Mouse (Mus musculus): ENCODE measurements at regions not wholly inside any gene's neighbourhood (a gene's known extent, or its start where the extent isn't known, plus 50 kb on each side); places are given as distances from the start of the nearest gene placed in this dataset.
A peak's percentile ranks its signal among the peaks of the same experiment; 100 is the strongest.

DNA sequence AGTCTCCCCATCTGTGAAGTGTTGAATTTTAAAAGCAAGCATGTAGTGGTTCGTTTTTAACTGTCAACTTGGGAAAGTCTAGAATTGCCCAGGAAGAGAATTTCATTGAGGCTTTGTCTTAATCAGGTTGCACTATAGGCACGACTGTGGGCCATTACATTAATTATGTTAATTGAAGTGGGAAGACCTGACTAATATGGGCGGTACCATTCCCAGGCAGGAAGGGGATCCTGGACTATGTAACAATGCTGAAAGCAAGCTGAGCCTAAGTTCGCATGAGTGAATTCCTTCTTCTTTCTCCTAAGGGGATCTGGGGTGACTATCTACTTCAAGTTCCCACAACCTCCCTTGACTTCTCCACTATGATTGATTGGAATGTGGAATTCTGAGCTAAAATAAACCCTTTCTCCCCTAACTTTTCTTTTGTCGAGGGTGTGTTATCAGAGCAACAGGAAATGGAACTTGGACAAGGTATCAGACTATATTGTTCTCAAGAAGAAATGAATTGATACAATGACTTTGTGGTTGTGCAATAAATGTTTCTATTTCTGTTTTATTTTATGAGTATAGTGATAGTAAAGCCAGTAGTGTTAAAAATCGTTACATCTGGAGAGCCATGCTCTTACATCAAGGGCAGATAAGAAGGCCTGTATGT, 285.2 kb upstream of the Adgrl2 start:
- no peak for DNase-seq (ENCODE audit: low spot score)

DNA sequence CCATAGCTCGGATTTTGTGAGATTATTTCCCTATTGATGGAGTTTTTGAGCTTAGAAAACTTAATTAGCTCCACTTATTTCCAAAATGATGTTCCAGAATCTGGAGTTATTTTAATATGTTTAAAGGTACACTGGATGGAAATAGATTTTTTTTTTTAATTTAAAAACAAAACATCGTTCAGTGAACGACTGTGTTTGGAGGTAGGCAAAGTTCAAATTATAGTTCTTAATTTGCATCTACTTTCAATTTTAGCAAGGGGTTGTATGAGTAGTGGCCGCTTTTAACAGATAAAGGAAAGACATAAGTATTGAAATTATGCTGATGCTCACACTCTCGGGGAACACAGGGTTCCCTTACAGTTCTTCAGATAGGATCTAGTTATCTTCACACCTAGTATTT, 284.6 kb upstream of the Adgrl2 start:
- DNase-seq (ENCODE audit: low spot score), result no peak

DNA sequence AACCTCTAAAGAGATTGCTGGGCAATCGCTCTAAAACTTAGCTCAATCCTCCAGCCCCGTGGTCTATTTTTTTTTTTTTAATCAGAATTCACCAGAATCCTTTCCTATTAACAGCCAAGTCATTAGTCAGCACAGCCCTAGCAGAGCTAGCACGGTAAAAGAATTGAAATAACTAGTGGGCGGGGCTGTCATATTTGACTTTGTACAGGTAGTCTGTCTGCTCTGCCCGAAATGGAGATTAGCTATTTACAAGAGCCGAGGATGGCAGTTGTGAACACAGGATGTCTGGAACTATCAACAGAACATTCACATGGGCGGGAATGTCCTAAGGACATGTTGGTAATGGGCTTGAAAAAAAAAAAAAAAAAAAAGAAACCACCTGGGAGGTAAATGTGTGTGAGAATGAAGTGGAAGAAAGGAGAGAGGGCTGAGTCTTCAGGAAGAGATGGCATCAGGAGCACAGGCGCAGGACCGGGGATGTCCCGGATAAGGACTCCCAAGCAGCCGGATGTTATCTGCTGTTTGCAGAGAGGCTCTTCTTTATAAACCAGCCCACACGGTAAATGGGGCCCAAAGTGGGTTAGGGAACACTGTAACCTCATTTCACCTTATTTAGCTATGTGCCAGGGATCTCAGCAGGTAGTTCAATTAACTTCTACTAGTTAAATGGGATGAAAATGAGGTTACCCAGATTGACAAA, 283.8 kb upstream of the Adgrl2 start:
- DNase-seq (ENCODE audit: low spot score), result no peak

DNA sequence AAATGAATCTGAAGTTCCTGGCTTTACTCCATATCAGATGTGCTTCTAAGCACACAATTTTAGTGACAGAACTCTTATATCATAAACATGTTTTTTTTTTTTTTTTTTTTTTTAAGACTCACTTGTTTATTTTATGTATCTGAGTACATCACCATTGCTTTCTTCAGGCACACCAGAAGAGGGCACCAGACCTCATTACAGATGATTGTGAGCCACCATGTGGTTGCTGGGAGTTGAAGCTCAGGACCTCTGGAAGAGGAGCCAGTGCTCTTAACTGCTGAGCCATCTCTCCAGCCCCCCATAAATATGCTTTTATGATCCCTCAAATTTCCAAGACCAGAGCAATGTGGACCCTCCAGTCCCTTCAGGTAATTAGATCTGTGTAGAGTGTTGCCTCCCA, 280.1 kb upstream of the Adgrl2 start:
- no peak for DNase-seq (ENCODE audit: low spot score)

DNA sequence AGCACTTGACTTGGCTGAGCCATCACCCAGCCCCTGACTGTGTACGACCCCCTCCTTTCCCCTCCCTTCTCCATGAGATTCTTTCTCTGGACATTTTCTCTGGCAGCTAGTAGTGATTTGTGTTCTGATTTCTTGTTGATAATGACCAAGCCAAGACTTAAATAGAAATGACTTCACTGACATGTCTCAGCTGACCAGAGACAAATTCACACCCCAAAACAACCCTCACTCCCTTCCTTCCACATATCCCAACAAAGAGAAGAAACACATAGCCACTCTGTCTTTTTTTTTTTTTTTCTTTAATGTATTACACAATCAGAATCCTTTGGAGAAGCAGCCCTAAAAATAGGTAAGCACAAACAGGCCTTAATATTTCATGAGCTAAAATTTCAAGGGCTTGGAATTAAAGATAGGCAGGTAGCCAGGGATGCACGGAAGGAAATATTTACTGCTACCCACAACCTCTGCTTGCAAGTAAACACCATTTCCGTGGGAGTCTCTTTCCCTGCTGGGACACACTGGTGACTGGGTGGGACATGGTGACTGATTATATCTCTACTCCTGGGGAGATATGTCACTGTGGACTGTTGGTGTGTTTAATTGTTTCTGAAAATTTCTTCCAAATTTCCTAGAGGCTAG, 272.1 kb upstream of the Adgrl2 start:
- DNase-seq (ENCODE audit: low spot score), result no peak

DNA sequence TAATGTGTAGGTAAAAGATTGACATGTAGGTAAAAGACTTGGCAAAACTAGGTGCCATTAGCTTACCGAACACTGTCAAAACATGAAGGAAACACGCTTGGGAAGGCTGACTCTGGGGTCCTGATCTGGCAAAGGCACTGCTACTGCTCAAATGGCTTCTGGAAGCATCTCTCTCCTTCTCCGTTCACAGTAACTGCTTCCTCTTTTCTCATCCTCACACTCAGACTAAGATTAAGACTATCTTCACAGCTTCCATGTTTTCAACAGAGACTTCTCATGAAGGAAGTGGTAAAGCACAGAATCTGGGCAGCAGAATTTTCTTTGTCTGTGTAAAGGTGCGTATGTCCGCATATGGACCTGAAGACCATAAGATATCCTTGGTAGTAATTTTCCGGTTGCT, 271.4 kb upstream of the Adgrl2 start:
- DNase-seq (ENCODE audit: low spot score), result no peak

DNA sequence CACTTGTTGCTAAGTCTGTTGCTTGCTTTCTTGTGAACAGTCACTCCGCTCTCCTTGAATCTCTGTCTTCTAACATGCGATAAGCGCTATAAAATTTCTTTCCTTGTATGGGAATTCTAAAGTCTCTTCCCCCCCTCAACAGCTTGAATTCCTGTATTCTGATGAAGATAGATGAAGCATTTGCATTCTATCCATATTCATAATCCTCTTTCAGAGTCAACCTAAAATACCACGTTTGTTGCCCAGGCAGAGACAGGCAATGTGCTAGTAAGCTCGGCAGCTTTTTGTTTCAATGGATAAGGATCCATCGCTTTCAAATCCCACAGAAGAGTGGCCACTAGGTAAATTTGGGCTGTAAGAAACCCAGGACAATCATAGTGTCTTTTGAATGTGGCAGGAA, 268.5 kb upstream of the Adgrl2 start:
- DNase-seq (ENCODE audit: low spot score), result no peak

DNA sequence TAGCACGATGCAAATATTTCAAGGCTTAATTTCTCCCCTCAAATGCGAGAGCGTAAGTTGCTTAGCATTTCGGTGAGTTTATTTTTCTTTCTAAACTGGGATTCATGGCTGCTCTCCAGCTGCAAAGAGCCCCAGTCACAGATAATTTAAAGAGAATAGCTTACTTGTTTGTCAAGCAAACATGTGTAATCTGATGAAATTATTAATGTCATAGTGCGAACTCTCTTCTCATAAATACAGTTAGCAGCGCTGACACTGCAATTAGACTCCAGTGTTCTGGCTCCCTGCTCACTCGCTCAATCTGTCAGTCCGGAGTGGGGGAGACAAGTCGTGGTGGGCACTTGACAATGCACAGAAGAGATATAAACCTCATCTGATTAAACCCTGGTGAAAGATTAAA, 266.5 kb upstream of the Adgrl2 start:
- no peak for DNase-seq (ENCODE audit: low spot score)

DNA sequence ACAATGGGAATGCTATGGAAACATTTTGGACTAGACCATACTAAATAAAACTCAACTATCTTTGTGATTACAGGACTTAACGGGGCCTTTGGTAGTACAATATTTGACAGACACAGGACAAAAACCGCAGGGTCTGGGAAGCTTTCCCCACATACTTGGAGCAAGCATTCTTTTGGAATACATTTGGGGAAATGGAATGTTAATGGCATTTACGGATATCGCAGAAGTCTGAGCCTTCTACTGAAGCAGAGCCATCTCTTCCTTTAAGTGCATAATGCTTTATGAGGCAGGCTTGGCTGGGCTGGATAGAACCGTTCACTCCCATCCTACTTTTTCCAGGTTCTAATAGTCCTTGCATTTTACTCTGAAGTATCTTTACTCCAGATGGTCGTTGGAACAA, 262.7 kb upstream of the Adgrl2 start:
- no peak for DNase-seq (ENCODE audit: low spot score)

DNA sequence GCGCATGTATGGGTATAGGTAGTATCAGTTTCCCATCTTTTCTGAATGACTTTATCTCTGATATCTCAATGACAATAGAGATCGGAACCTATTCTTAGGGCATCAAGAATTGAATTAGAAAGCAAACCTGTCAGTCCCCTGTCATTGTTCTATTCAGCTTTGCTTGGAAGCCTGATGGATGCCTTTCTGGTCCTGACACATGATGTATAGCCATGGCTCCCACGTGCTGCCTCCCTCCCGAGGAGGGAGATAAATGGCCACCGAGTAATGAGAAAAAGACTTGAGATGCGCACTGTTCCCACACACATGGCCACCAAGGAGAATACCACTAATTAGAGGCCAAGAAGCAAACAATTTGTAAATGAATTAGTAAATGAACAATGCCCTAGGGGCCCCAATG, 261.8 kb upstream of the Adgrl2 start:
- DNase-seq (ENCODE audit: low spot score), result no peak

DNA sequence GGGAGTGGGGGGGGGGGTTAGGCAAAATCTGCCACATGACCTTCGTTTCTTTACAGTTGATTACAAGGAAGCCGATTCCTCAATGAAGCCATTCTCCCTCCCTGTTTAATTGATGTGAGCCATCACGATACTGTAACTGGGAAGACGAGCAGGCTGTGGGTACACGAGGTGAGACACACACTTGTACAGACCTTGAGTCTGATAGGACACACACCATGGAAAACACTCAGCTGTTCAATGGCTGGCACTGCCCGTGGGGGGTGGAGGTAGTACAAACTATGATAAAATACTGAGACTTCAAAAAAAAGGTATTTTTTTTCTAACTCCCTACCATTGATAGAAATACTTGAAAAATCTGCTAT, 257.3 kb upstream of the Adgrl2 start:
- DNase-seq (ENCODE audit: low spot score), result no peak

DNA sequence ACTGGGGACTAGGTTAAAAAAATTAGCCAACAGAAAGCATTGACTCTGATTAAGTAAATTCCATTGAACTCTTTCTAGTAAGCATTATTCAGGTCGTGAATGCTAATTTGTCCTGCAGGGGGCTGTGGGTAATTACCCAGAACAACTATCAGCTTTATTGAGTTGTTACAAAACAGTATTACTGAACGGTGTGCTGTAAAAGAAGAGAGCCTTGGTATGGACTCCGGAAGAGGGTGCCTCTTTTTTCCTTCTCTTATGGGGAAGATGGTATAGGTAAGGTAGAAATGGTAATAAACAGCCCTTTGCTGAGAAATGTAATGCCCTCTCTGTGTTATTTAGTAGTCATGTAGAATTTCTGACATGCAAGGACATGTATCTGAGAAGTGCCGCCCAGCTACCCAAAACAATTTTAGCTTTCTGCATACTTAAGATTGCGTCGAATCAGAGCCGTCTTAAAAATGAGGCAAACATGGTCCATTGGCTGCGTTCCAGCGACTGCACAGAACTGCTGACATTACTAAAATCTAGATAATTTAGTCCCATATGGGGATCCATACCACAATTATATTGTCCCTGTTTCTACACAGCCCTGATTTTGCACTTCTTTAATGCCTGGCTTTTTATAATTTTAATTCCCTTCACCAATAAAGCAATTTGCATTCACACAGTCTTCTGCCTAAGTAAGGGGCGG, 256.7 kb upstream of the Adgrl2 start:
- DNase-seq (ENCODE audit: low spot score), result peak; percentile 17

DNA sequence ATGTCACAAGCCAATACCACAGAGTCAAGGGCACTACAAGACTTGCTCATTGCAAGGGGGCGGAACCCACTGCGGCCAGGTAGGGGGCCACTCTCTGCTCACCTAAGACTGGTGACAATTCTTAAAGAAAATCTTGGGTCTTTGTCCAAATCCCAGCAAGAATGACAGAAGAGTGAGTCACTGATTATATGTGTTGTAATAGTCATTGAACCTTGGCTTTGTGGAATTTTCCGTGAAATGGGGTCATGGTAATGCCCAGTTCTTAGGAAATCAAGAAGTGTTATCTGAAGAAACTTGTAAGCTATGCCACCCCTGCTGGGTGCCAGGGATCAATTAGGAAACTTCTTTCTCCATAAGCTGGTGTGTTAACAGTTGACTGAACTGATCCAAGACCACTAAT, 249.3 kb upstream of the Adgrl2 start:
- DNase-seq (ENCODE audit: low spot score), result no peak

DNA sequence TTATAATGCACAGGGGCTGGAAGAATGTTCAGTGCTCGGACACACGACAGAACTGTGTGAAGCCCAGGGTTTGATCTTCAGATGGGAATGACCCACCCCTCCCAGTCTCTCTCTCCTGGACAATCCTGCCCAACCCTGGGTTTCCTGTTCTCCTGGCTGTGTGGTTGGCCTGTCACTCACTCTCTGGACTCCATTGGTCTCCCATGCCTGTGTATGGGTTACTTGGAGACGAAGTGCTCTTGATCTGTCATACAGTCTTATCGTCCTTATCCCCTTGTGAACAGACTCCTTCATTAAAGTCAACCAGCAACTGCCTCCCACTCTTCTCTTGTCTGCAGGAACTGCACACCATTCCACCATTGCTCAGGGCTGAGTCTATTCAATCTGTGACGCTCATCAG, 247.7 kb upstream of the Adgrl2 start:
- DNase-seq (ENCODE audit: low spot score), result no peak

DNA sequence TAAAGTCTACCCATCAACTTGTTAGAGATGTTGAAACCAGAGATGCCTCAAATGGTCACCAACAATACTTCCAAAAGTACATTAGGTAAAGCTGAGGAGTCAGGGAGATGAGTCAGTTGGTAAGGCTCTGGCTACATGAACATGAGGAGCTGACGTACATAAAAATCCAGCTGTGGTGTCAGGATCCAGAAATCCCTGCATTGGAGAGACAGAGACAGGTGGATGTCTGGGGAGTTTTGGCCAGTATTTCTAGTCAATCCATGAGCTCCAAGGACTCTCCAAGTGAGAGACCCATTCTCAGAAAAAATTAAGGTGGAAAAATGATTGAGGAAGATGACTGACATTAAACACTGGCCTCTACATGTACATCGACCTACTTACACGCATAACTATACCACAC, 244.8 kb upstream of the Adgrl2 start:
- DNase-seq (ENCODE audit: low spot score), result no peak

DNA sequence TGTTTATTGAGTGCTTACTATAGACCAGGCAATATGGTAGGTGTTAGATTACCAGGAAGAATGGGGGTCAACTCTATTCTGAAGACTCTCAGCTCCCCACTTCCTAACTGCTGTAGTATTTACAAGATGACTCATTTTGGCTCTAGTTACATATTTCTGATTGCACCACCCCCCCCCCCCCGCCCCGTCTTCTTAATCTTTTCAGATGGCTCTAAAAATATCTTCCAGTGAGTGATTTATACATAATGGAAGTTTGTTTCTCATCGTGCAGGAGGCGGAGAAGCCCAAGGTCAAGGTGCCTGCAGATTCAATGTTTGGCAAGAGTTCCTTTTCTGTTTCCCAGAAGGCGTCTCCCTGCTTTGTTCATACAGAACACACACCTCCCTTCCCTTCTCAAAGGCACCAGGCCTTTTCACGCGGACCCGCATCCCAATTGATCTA, 243.4 kb upstream of the Adgrl2 start:
- DNase-seq (ENCODE audit: low spot score), result peak; percentile 67

DNA sequence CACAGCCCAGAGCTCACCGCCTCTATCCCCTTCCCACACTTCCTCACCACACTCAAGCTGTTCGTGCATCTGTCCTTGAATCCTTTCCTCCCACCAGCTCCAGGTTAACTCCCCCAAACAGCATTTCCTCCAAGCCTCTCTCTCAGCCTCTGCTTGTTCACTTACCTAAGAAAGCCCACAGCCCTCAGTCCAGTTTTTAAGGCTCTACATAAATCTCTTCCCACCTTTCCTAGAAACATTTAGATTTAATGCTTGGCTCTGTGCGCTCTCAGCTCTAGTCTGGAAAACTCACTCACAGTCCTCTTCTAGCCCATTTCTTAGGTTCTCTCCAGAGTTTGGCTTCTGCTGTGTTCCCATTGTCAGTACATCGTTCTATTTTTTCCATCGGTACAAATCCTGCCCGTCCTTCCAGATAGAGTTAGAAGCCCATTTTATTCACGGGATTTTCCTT, 242.9 kb upstream of the Adgrl2 start:
- no peak for DNase-seq (ENCODE audit: low spot score)

DNA sequence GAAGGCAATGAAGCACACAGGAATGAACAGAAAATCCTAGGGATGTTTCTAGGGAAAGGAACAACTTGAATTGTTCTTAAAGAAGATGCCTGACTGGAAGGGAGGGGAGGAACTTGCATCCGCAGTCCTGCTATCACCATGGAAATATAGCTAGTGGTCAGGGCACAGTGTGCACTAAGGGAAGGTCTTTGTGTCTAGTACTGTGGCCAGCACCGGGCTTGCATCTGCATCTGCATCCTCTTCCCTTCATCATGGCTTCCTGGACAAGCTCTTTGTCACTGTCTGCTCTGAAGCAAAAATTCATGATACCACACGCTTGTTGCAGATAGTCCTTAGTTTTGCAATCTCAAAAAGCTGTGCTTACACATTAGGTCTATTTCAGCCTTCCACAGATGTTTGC, 241.0 kb upstream of the Adgrl2 start:
- no peak for DNase-seq (ENCODE audit: low spot score)

DNA sequence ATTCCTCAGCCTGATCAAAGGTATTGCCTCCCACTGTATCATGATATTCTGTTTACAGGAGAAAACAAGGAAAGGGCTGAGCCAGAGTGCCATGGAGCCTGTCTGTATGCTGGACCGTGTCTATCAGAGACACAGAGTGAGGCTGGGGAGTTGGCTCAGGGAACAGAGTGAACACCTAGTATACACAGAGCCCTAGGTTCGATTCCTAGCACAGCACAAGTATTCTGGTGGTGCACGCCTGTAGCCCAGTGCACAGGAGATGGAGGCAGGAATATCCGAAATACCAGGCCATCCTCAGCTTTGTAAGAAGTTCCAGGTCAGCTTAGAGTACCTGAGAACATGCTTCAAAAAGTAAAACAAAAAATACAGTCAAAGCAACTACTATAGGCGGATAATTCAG, 237.2 kb upstream of the Adgrl2 start:
- no peak for DNase-seq (ENCODE audit: low spot score)

DNA sequence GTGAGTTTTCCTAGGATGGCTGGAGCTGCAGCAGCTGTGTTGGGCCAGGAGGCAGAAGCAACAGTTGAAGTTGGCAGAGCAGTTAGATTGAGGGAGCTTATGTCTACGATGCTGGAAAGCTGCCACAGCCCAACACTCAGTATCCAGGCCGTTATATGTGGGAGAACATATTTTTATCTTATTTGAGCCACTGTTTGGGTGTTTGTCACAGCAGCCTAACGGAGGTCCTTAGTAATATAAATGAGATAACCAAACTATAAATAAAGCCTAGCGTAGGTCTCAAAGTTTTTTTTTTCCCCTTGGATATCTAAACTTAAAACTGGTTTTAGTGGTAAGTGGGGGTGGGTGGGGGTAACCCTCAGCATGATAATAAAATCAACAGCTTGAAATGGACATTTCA, 236.4 kb upstream of the Adgrl2 start:
- DNase-seq (ENCODE audit: low spot score), result no peak

DNA sequence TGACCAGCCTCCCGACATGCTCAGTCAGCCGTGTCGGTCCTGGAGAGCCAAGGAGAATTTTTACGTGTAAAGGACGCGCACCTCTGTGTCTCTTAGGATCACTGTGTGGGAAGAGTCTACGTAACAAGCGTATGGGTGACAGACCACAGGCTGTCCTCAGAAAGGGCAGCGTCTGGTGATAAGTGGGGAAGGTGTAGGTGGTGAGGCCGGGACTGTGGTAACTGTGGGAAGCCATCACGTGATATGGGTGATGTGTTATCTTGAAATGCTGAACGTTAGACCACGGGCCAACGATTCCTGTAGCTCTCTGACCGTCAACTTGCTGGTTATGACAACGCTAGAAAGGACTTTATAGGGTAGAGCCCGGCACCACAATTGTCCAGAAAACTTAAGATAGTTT, 235.3 kb upstream of the Adgrl2 start:
- no peak for DNase-seq (ENCODE audit: low spot score)

DNA sequence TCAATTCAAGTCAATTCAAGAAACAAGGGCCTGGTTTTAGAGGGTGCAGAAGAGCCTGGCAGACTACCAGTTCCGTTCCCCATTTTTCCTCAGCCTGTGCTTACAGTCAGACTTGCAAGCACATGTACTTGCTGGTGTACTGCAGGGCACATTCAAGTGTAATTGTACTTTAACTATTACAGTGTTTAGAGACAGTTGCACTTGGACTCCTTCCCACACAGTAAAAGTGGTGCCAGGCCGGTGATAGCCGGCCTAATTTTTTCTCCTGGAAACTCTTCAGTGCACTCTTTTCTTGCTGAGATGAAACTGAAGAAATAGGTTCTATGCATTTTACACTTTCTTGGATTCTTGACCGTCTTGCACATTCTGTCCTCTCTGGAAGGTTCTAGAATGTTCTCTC, 233.9 kb upstream of the Adgrl2 start:
- DNase-seq (ENCODE audit: low spot score), result no peak

DNA sequence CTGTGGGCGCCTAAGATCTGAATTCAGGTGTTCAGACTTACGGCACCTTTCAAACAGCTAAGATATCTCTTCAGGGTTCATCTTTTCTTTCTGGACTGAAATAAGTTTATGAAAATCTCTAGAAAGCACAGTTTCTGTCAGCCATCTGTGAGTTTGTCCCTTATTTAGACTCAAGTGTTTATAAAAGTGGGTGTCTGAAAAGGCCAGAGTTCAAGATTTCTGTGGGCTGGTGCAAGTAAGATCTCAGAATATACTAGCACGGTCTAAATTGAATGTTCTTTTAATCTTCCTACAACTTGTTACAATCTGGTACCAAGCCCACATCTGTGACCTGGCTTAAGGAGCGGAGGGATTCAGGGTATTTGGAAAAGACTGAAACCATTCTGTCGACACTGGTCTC, 233.4 kb upstream of the Adgrl2 start:
- no peak for DNase-seq (ENCODE audit: low spot score)
